Mouse (Mus musculus) A20 (cell line): ENCODE measurements around the gene Commd3.

Source experiments
- DNase-seq: peaks from one replicate; pipeline ENCODE4 v3.0.0-alpha.2; 2011; ENCODE audit warnings: low read depth, low spot score

The Commd3 gene

DNA sequence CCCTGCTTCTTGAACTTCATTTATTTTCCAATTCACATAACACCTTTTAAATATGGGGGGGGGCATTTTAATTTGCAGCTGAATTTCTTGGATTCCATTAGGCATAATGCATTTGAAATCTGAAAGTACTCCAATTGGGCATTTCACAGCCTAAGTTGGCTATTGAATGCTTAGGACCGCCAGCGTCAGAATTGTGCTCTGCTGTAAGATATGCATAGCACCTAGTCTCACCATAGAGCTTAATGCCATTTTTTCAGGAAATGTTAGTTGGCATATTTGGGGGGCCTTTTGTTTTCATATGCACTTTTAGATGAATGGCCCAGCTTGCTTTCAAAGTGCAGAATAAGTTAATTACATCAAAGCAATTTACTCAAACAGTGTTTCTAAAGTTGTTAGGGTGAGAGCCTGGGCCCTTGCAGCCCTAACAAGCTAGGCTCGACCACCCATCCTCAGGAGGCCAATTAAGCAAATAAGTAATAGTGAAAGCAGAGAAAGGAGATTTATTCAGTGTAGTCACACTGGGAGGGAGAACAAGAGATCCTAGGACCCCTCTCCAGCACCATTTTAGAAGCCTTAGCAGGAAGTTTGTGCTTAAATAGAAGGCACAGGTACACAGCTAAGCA lies 50.1 kb downstream of the Commd3 start:
- DNase-seq = no peak

GRCm38 (mm10) chr2:18724462-18724861 lies 52.3 kb downstream of the Commd3 start:
- no peak for DNase-seq
